Mouse (Mus musculus): ENCODE data around the gene Pirb.
"Not testable (repeated sequence)": the region's sequence is repeated elsewhere in the genome, so short reads cannot be mapped to it uniquely, and the experiment has no call there.

The Pirb gene

DNA sequence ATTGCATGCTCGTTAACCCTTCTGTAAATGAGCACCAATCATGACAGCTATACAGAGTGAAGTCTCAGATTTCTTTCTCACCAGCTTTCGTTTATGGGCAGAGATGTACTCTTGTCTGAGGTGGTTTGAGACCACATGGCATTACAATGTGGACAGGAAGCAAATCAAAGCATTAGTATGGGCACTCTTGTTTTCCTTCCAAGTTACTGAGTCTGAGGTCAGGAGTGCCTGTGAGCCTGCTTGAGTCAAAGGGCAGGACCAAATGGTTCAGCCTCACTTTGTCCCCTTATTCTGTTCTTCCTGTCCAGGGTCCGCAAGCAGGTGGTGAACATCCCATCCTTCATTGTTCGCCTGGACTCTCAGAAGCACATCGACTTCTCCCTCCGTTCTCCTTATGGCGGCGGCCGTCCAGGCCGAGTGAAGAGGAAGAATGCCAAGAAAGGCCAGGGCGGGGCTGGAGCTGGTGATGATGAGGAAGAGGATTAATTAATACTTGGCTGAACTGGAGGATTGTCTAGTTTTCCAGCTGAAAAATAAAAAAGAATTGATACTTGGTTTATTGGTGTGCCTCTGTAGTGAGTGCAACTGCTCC is 13.8 kb downstream of the Pirb start:
- peak overlapping the region; percentile 96 for H3K4me3 ChIP-seq (replicated peaks; ENCODE audit: low read length)
- TF ChIP-seq CTCF (conservative IDR thresholded peaks at IDR 0.05; ENCODE audit: low read length) (no peak), NANOG (IDR thresholded peaks at IDR 0.05; ENCODE audit: borderline replicate concordance, low read length) (no peak), POU5F1 (IDR thresholded peaks at IDR 0.05; ENCODE audit: borderline replicate concordance, low read length) (no peak)
- H3K36me3 ChIP-seq (ENCODE audit: insufficient read depth, low read length): peaks cover 41% of the 10 kb centered on the region
- no peaks in the 10 kb centered on the region for H3K9me3 ChIP-seq (ENCODE audit: low read length)
- H3K27me3 ChIP-seq (ENCODE audit: insufficient read depth, low read length): no peaks in the 10 kb centered on the region
- peaks cover 15% of the 10 kb centered on the region for H3K4me1 ChIP-seq (replicated peaks; ENCODE audit: low read depth, low read length)

DNA sequence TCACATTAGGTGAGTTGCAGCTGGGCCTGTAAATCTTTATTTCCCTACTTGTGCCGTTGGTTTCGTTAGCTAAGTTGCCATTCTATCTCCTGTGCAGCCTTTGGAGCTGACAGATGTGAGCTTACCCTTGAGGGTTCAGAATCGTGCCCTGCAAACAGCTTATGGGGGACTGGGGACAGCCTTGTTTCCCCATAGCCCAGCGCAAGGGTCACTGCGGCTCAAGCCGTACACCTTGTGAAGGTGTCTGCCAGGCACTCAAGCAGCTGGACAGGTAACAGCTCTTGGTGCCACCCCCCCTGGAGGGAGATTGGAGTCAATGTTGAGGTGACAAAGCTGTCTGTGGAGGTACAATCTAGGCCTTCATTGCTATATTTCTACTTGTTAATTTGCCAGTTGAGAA is 14.3 kb downstream of the Pirb start:
- H3K9me3 ChIP-seq (ENCODE audit: low read length): no peaks in the 10 kb centered on the region
- peaks cover 15% of the 10 kb centered on the region for H3K4me1 ChIP-seq (replicated peaks; ENCODE audit: low read depth, low read length)
- H3K36me3 ChIP-seq (ENCODE audit: insufficient read depth, low read length): peaks cover 46% of the 10 kb centered on the region
- no peak for TF ChIP-seq POU5F1 (IDR thresholded peaks at IDR 0.05; ENCODE audit: borderline replicate concordance, low read length)
- no peak for TF ChIP-seq CTCF (conservative IDR thresholded peaks at IDR 0.05; ENCODE audit: low read length)
- no peak for TF ChIP-seq NANOG (IDR thresholded peaks at IDR 0.05; ENCODE audit: borderline replicate concordance, low read length)
- H3K27me3 ChIP-seq (ENCODE audit: insufficient read depth, low read length): no peaks in the 10 kb centered on the region
- peak overlapping the region; percentile 96 for H3K4me3 ChIP-seq (replicated peaks; ENCODE audit: low read length)

DNA sequence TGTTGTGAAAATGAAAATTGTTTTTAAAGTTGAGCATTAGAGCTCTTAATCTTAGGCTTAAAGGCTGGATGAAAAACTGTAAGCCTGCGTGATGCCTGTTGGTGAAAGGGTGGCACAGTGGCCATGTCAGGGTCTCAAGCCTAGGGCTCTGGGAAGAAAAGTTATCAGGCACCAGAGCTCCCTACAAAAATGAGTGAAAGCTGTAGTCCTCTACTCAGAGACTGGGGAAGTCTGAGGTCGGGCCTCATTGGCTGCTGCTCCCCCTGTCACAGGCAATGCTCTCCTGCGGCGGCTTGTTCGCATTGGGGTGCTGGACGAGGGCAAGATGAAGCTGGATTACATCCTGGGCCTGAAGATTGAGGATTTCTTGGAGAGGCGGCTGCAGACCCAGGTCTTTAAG is 14.7 kb downstream of the Pirb start:
- Histone ChIP-seq H3K36me3 (ENCODE audit: insufficient read depth, low read length) (peaks cover 51% of the 10 kb centered on the region), H3K4me1 (replicated peaks; ENCODE audit: low read depth, low read length) (peaks cover 15% of the 10 kb centered on the region), H3K4me3 (replicated peaks; ENCODE audit: low read length) (peak overlapping the region; percentile 96)
- not testable (repeated sequence) for H3K27me3 ChIP-seq (ENCODE audit: insufficient read depth, low read length); H3K9me3 ChIP-seq (ENCODE audit: low read length)

DNA sequence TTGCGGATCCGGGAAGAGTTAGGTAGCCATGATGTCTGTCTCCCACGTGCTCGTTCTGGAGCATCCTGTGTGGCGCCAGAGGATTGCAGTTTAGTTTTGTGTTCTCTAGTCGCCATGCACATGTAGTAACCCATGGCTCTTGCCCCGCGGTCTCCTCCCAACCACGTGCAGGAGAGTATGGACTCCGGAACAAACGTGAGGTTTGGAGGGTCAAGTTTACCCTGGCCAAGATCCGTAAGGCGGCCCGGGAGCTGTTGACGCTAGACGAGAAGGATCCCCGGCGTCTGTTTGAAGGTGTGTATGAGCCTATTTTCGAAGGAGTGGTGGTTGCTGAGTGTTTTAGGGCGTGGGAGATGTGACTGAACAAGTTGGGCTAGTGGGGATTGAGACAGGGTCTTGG is 15.7 kb downstream of the Pirb start:
- TF ChIP-seq CTCF (conservative IDR thresholded peaks at IDR 0.05; ENCODE audit: low read length): no peak
- no peak for TF ChIP-seq NANOG (IDR thresholded peaks at IDR 0.05; ENCODE audit: borderline replicate concordance, low read length)
- TF ChIP-seq POU5F1 (IDR thresholded peaks at IDR 0.05; ENCODE audit: borderline replicate concordance, low read length): no peak
- H3K9me3 ChIP-seq (ENCODE audit: low read length): no peaks in the 10 kb centered on the region
- peaks cover 15% of the 10 kb centered on the region for H3K4me1 ChIP-seq (replicated peaks; ENCODE audit: low read depth, low read length)
- H3K36me3 ChIP-seq (ENCODE audit: insufficient read depth, low read length): peaks cover 61% of the 10 kb centered on the region
- H3K27me3 ChIP-seq (ENCODE audit: insufficient read depth, low read length): no peaks in the 10 kb centered on the region
- H3K4me3 ChIP-seq (replicated peaks; ENCODE audit: low read length): peak overlapping the region; percentile 96

DNA sequence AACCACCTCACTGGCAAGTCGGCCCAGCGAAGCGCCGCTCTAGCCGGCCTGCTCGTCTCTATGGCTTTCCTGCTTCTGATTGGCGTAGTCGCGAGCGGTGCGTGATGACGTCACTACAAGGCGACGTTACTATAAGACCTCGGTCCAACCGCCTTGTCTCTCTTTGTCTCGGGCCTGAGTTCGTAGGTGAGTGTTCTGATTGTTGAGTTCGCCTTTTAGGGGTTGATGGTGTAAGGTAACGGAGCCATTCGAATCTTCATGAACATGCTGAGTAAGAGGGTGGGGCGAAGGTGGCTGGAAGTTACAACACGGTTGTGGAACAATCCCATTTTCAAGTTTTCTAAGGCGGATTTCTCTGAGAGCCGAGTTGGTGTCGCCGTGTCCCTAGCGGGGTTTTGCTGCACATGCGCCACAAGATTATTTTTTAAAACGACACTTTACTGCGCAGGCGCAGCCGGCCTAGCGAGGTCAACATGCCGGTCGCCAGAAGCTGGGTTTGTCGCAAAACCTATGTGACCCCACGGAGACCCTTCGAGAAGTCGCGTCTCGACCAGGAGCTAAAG is 16.2 kb downstream of the Pirb start, which contains the start of gene Rps9:
Gene Rps9, plus strand, starts transcription at position 115 of the 563 bp plus-strand sequence.
- no peaks in the 10 kb centered on the region for H3K27me3 ChIP-seq (ENCODE audit: insufficient read depth, low read length)
- no peaks in the 10 kb centered on the region for H3K9me3 ChIP-seq (ENCODE audit: low read length)
- TF ChIP-seq POU5F1 (IDR thresholded peaks at IDR 0.05; ENCODE audit: borderline replicate concordance, low read length) (no peak), CTCF (conservative IDR thresholded peaks at IDR 0.05; ENCODE audit: low read length) (no peak), NANOG (IDR thresholded peaks at IDR 0.05; ENCODE audit: borderline replicate concordance, low read length) (no peak)

DNA sequence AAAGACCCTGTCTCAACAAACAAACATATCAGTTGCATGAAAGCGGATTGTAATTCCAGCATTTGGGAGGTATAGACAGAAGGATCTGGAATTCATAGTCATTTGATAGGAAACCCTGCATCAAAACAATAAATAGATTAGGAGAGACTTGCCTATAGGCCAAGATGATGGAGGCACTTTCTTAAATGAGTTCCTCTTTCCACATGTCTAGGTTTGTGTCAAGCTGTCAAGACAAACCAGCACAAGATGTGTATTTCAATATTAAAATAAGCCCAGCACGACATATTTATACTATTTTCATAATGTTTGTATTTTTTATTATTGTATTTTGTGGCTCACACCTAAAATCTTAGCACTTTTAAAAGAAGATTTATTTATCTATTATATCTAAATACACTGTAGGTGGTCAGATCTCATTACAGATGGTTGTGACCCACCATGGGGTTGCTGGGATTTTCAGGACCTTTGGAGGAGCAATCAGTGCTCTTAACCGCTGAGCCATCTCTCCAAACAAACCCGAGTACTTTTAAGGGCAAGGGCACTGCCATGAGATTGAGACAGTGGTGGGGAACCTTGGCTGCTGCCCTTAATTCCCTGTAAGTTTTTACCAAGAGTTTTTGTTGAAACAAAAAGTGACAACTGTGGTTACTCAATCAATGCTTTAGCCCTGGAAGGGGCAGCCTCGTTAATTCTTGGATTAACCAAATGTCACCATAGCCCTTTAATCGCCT is 16.9 kb downstream of the Pirb start:
- no peaks in the 10 kb centered on the region for H3K27me3 ChIP-seq (ENCODE audit: insufficient read depth, low read length)
- H3K4me1 ChIP-seq (replicated peaks; ENCODE audit: low read depth, low read length): peaks cover 15% of the 10 kb centered on the region
- H3K36me3 ChIP-seq (ENCODE audit: insufficient read depth, low read length): peaks cover 72% of the 10 kb centered on the region
- TF ChIP-seq CTCF (conservative IDR thresholded peaks at IDR 0.05; ENCODE audit: low read length) (no peak), POU5F1 (IDR thresholded peaks at IDR 0.05; ENCODE audit: borderline replicate concordance, low read length) (no peak), NANOG (IDR thresholded peaks at IDR 0.05; ENCODE audit: borderline replicate concordance, low read length) (no peak)
- no peaks in the 10 kb centered on the region for H3K9me3 ChIP-seq (ENCODE audit: low read length)
- H3K4me3 ChIP-seq (replicated peaks; ENCODE audit: low read length): peak overlapping the region; percentile 96

More for the DNA sequence above, 16.2 kb downstream of the Pirb start, which contains the start of gene Rps9:
- H3K36me3 ChIP-seq (ENCODE audit: insufficient read depth, low read length): peaks cover 65% of the 10 kb centered on the region
- peaks cover 15% of the 10 kb centered on the region for H3K4me1 ChIP-seq (replicated peaks; ENCODE audit: low read depth, low read length)
- H3K4me3 ChIP-seq (replicated peaks; ENCODE audit: low read length): peak within 1 kb of the TSS; percentile 96

DNA sequence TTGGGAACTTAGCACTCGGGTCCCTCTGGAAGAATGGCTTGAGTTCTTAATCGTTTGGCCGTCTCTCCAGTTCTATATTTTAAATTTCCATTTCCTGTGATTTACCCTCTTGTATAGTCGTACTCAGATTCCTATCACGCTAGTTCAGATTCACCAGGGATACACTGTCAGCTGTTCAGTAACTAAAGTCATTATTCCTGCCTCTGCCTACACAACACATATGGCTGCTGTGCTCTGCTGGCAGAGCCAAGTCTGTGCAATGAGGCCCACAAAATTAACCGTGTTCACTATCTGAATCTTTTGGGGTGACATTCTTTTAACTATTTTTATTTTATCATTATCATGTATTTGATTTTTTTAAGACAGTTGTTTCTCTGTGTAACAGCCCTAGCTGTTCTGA is 21.7 kb downstream of the Pirb start:
- Histone ChIP-seq H3K9me3 (ENCODE audit: low read length) (no peaks in the 10 kb centered on the region), H3K4me1 (replicated peaks; ENCODE audit: low read depth, low read length) (peaks cover 20% of the 10 kb centered on the region), H3K27me3 (ENCODE audit: insufficient read depth, low read length) (no peaks in the 10 kb centered on the region), H3K4me3 (replicated peaks; ENCODE audit: low read length) (no peak overlapping the region), H3K36me3 (ENCODE audit: insufficient read depth, low read length) (peaks cover 63% of the 10 kb centered on the region)
- TF ChIP-seq NANOG (IDR thresholded peaks at IDR 0.05; ENCODE audit: borderline replicate concordance, low read length) (no peak), CTCF (conservative IDR thresholded peaks at IDR 0.05; ENCODE audit: low read length) (no peak), POU5F1 (IDR thresholded peaks at IDR 0.05; ENCODE audit: borderline replicate concordance, low read length) (no peak)

DNA sequence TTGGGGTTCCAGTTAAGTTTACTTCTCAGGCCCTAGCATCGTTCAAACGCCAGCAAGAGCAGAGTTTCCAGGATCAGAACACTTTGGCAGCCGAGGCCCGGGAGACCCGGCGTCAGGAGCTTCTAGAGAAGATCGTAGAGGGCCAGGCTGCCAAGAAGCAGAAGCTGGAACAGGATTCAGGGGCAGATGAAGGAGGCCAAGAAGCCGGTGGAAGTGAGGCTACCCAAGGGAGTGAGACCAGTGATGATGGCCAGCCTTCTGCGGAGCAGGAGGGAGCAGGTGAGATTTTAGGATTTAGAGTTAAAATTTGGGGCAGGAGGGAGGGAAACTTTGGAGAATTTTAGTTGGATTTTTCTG is 25.3 kb downstream of the Pirb start:
- H3K36me3 ChIP-seq (ENCODE audit: insufficient read depth, low read length): peaks cover 60% of the 10 kb centered on the region
- not testable (repeated sequence) for H3K9me3 ChIP-seq (ENCODE audit: low read length)
- peak overlapping the region; percentile 92 for H3K4me3 ChIP-seq (replicated peaks; ENCODE audit: low read length)
- H3K4me1 ChIP-seq (replicated peaks; ENCODE audit: low read depth, low read length): peaks cover 27% of the 10 kb centered on the region
- peaks cover 13% of the 10 kb centered on the region for H3K27me3 ChIP-seq (ENCODE audit: insufficient read depth, low read length)

Data from E14TG2a.4 (cell line).